Mouse (Mus musculus) testis, adult 10 weeks (tissue): ENCODE measurements around the gene Gyg. TPM values are rescaled to one million over a fixed set of nuclear protein-coding genes. Genes with fewer than 3 reads are reported as not detected.

Experiments used
- polyA plus RNA-seq: library from polyadenylated mRNA; stranded (reverse); fragments of 350-450 nt; fragmentation: Illumina TruSeq; extraction: RNeasy Lipid Tissue Mini Kit (QIAGEN cat#74804); gene quantifications from one replicate; pipeline ENCODE4 v1.2.3, GENCODE M21; 2014; ENCODE audit warnings: low read depth, low replicate concordance

The Gyg gene
- 9.3 TPM for polyA plus RNA-seq

GRCm38 (mm10) chr3:20154531-20155367, at the start of gene Gyg:
Gene Gyg (minus strand): TSS chr3:20155317.

Other genes with a start within 250 kb of the Gyg start
- 26.3 TPM for gene Cp, start 198.3 kb downstream of the Gyg start, polyA plus RNA-seq
- gene Hps3, start 120.0 kb downstream of the Gyg start, polyA plus RNA-seq = 11.0 TPM
- gene Hltf, start 97.5 kb downstream of the Gyg start, polyA plus RNA-seq = 13.5 TPM
- gene Cpa3, start 86.9 kb upstream of the Gyg start, polyA plus RNA-seq = 1.1 TPM
- gene Cpb1, start 120.4 kb upstream of the Gyg start, polyA plus RNA-seq = 0.45 TPM
- 0.91 TPM for gene Agtr1b, start 211.9 kb upstream of the Gyg start, polyA plus RNA-seq